Mouse (Mus musculus): ENCODE measurements around the gene Dab2ip. TPM values are rescaled to one million over a fixed set of nuclear protein-coding genes. Genes with fewer than 3 reads are reported as not detected.

Gene Dab2ip
- total and polyA plus RNA-seq, 3 experiments: 4.9 to 15.6 (median 7.8) TPM

DNA sequence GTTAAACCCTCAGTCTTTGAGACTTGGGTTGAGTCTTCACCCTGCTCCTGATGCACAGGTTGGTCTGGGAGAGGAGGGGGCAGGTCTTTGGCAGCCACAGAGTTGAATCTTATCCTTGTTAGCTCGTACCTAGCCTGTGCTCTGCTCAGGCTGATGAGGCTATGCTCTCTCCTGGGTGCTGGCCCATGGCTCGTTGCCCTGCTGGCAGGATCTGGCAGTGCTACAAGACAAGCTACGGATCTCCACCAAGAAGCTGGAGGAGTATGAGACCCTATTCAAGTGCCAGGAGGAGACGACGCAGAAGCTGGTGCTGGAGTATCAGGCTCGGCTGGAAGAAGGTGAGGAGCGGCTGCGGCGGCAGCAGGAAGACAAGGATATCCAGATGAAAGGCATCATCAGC lies 164.8 kb downstream of the Dab2ip start:
- dilution Hi-C loops (cut with MboI; ENCODE audit: extremely low pct_ligation_motif_present, extremely low pct_unique_long_range_greater_than_20kb, low sequenced_read_pairs) (no loop called here), in situ Hi-C loops (cut with MboI; ENCODE audit: low pct_ligation_motif_present, low pct_unique_long_range_greater_than_20kb, low sequenced_read_pairs) (no loop called here)
- H3K9me3 ChIP-seq (replicated peaks; ENCODE audit: low read length): no peaks in the 10 kb centered on the region
- H3K27ac ChIP-seq (ENCODE audit: insufficient read depth, low read depth): no peak overlapping the region
- H3K36me3 ChIP-seq (replicated peaks in 1 of 2; ENCODE audit: control insufficient read depth in 1 of 2, insufficient read depth in 1 of 2, low read length in 1 of 2): peaks cover 52 to 81% of the 10 kb centered on the region in 2 experiments
- peaks cover 4 to 53% of the 10 kb centered on the region in 2 experiments; a peak in 2 of 4 replicates for H3K4me1 ChIP-seq (ENCODE audit: control insufficient read depth in 1 of 2, insufficient read depth in 2 of 2)
- H3K79me2 ChIP-seq (replicated peaks; ENCODE audit: control insufficient read depth, extremely low read depth, insufficient read depth, poor library complexity, severe bottlenecking): no peaks in the 10 kb centered on the region
- H3K4me3 ChIP-seq (replicated peaks in 1 of 3; ENCODE audit: low read depth in 2 of 3, low read length in 2 of 3, poor library complexity in 1 of 3): no peak overlapping the region
- H3K27me3 ChIP-seq (replicated peaks): no peaks in the 10 kb centered on the region
- H3K4me2 ChIP-seq (ENCODE audit: insufficient read depth, low read depth, poor library complexity, severe bottlenecking): no peak overlapping the region
- DNase-seq (ENCODE audit: extremely low read depth): no peak
- no peak for TF ChIP-seq SMC3 (IDR thresholded peaks at IDR 0.05; ENCODE audit: low read depth, low read length)
- no peak for TF ChIP-seq JUND (conservative IDR thresholded peaks at IDR 0.05; ENCODE audit: low read depth, low read length)
- TF ChIP-seq CHD1 (IDR thresholded peaks at IDR 0.05; ENCODE audit: low read depth, low read length): no peak
- TF ChIP-seq ZKSCAN1 (IDR thresholded peaks at IDR 0.05; ENCODE audit: borderline replicate concordance, low read depth, low read length): no peak
- no peak for TF ChIP-seq CHD2 (IDR thresholded peaks at IDR 0.05; ENCODE audit: low read length)
- no peak for TF ChIP-seq MAFK (IDR thresholded peaks at IDR 0.05; ENCODE audit: insufficient replicate concordance, low read length)
- TF ChIP-seq ETS1 (conservative IDR thresholded peaks at IDR 0.05; ENCODE audit: low read depth, low read length): no peak
- no peak for TF ChIP-seq ZNF384 (IDR thresholded peaks at IDR 0.05; ENCODE audit: low read depth, low read length)
- no peak for TF ChIP-seq TCF12 (IDR thresholded peaks at IDR 0.05; ENCODE audit: low read depth, low read length)
- TF ChIP-seq ZC3H11A (IDR thresholded peaks at IDR 0.05; ENCODE audit: low read depth, low read length): no peak
- no peak for TF ChIP-seq NELFE (IDR thresholded peaks at IDR 0.05; ENCODE audit: low read depth, low read length)
- TF ChIP-seq TBP (conservative IDR thresholded peaks at IDR 0.05; ENCODE audit: low read depth, low read length): no peak
- no peak for TF ChIP-seq PAX5 (IDR thresholded peaks at IDR 0.05; ENCODE audit: low read length)
- TF ChIP-seq RAD21 (IDR thresholded peaks at IDR 0.05; ENCODE audit: low read depth, low read length): no peak
- no peak for TF ChIP-seq MEF2A (IDR thresholded peaks at IDR 0.05; ENCODE audit: borderline replicate concordance, low read depth, low read length)
- no peak for TF ChIP-seq POLR2AphosphoS2 (IDR thresholded peaks at IDR 0.05; ENCODE audit: low read depth, low read length)
- no peak overlapping the region for H3K9ac ChIP-seq (ENCODE audit: insufficient read depth, low read depth)

DNA sequence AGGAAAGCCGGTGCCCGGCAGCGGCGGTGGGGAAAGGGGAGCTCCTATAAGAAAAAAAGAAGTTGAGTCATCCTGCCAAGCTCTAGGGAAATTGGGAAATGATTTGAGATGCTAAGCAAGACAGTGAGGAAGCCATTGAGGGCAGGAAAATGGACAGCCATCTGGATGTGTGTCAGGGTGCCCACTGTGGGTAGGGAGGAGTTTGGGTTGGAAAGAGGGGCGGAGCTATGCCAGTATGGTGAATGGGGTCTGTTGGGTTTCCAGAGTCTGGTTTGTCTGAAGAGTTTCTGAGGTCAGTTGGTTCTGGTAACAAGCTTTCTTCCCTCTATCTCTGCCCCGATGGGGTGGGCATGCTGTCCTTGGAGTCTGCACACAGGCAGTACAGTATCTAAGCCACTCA lies 165.2 kb downstream of the Dab2ip start:
- no peak overlapping the region for H3K27ac ChIP-seq (ENCODE audit: insufficient read depth, low read depth)
- no peak for TF ChIP-seq NRF1 (IDR thresholded peaks at IDR 0.05; ENCODE audit: low read depth, low read length)
- no peak for TF ChIP-seq JUN (IDR thresholded peaks at IDR 0.05; ENCODE audit: insufficient read depth, low read depth, low read length)
- TF ChIP-seq MYC (IDR thresholded peaks at IDR 0.05; ENCODE audit: low read depth, low read length): no peak
- no peak for TF ChIP-seq MAZ (IDR thresholded peaks at IDR 0.05; ENCODE audit: low read depth, low read length)
- no peak for TF ChIP-seq ELF1 (IDR thresholded peaks at IDR 0.05; ENCODE audit: low read depth, low read length)
- no peak for TF ChIP-seq PAX5 (IDR thresholded peaks at IDR 0.05; ENCODE audit: low read length)
- TF ChIP-seq EP300 (IDR thresholded peaks at IDR 0.05; ENCODE audit: low read length): no peak
- no peak for TF ChIP-seq POLR2AphosphoS2 (IDR thresholded peaks at IDR 0.05; ENCODE audit: low read depth, low read length)
- TF ChIP-seq KAT2A (IDR thresholded peaks at IDR 0.05; ENCODE audit: insufficient replicate concordance, low read length): no peak
- no peak for TF ChIP-seq RCOR1 (conservative IDR thresholded peaks at IDR 0.05; ENCODE audit: low read depth, low read length)
- TF ChIP-seq MXI1 (IDR thresholded peaks at IDR 0.05; ENCODE audit: low read depth, low read length): no peak
- no peaks in the 10 kb centered on the region for H3K27me3 ChIP-seq (replicated peaks)
- H3K9ac ChIP-seq (ENCODE audit: insufficient read depth, low read depth): no peak overlapping the region
- DNase-seq (ENCODE audit: extremely low read depth): no peak
- no peak overlapping the region for H3K4me2 ChIP-seq (ENCODE audit: insufficient read depth, low read depth, poor library complexity, severe bottlenecking)
- dilution Hi-C loops (cut with MboI; ENCODE audit: extremely low pct_ligation_motif_present, extremely low pct_unique_long_range_greater_than_20kb, low sequenced_read_pairs) (no loop called here), in situ Hi-C loops (cut with MboI; ENCODE audit: low pct_ligation_motif_present, low pct_unique_long_range_greater_than_20kb, low sequenced_read_pairs) (no loop called here)
- no peak overlapping the region for H3K4me3 ChIP-seq (replicated peaks in 1 of 3; ENCODE audit: low read depth in 2 of 3, low read length in 2 of 3, poor library complexity in 1 of 3)
- H3K9me3 ChIP-seq (replicated peaks; ENCODE audit: low read length): no peaks in the 10 kb centered on the region
- no peaks in the 10 kb centered on the region for H3K79me2 ChIP-seq (replicated peaks; ENCODE audit: control insufficient read depth, extremely low read depth, insufficient read depth, poor library complexity, severe bottlenecking)
- H3K4me1 ChIP-seq (ENCODE audit: control insufficient read depth in 1 of 2, insufficient read depth in 2 of 2): peaks cover 6 to 53% of the 10 kb centered on the region in 2 experiments; a peak in 3 of 4 replicates
- H3K36me3 ChIP-seq (replicated peaks in 1 of 2; ENCODE audit: control insufficient read depth in 1 of 2, insufficient read depth in 1 of 2, low read length in 1 of 2): peaks cover 52 to 81% of the 10 kb centered on the region in 2 experiments
